Mouse (Mus musculus) gonadal fat pad, adult 2 months (tissue): ENCODE data around the gene Prok2. TPM values are rescaled to one million over a fixed set of nuclear protein-coding genes. Genes with fewer than 3 reads are reported as not detected.

Experiments
- polyA plus RNA-seq: library from polyadenylated mRNA; depleted of rRNA; stranded (reverse); fragments of >200 nt; gene quantifications from 2 replicates; pipeline ENCODE4 v1.2.3, GENCODE M21; 2012; rRNA removed

Prok2 gene
- polyA plus RNA-seq, 1 experiment, result not detected

Other genes starting within 250 kb of the Prok2 start
- gene Foxp1, start 203.7 kb downstream of the Prok2 start, polyA plus RNA-seq, result 26.0 and 35.1 TPM in 2 replicates
- gene Eif4e3, start 59.6 kb downstream of the Prok2 start, polyA plus RNA-seq, result 14.0 and 16.6 TPM in 2 replicates
- 0.38 and 0.77 TPM in 2 replicates for gene Gm20696, start 59.6 kb downstream of the Prok2 start, polyA plus RNA-seq
- 2.0 and 3.6 TPM in 2 replicates for gene Gpr27, start 33.7 kb downstream of the Prok2 start, polyA plus RNA-seq